ENCODE assay signal across 23 mouse cellular contexts in the genomic region with DNA sequence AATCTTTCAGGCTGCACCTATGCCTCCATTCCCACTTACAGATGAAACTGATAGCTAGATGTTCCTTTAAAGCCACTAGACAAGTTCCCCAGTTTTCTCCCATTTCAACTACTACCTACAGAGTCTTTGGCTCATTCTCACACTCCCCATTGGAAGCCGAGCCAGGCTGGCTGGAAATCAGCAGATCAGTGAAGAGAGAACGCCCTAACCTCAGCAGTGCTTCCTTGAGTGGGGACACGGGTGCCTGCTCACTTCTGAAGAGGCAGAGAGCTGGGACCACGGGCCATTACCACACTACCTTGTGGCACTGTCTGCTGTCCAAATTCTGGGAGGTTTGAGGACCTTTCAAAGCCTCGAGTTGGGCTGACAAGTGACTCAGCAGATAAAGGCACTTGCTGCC. TPM values are rescaled to one million over a fixed set of nuclear protein-coding genes. Genes with fewer than 3 reads are reported as not detected.
DNase-seq lines count a peak whose midpoint lies in the region; ATAC-seq and TF ChIP-seq lines count a peak whose summit lies in the region.
"Had no signal": no experiment of that assay in that cellular context is flagged by ENCODE, and none has a peak within 500 bp of the region (broad histone marks: within the 10 kb centered on the region; RNA-seq: fewer than 3 reads in every experiment).

No protein-coding gene starts in this region.

- no peaks in the 10 kb centered on the region for H3K36me3 ChIP-seq in midbrain, embryonic 11.5 days (ENCODE audit: control insufficient read depth, insufficient read depth, low read length)
- H3K36me3 ChIP-seq in midbrain, embryonic 10.5 days, result no peaks in the 10 kb centered on the region
- H3K36me3 ChIP-seq: G1E had no signal

- no peak overlapping the region for H3K27ac ChIP-seq in midbrain, embryonic 11.5 days (ENCODE audit: low read depth, low read length)
- no peak overlapping the region for H3K27ac ChIP-seq in midbrain, embryonic 10.5 days (replicated peaks)
- no peak overlapping the region for H3K27ac ChIP-seq in olfactory bulb, adult 2 months (ENCODE audit: insufficient read depth, low read depth, low read length)

- TF ChIP-seq CTCF in olfactory bulb, adult 2 months (IDR thresholded peaks at IDR 0.05; ENCODE audit: insufficient read depth, low read depth, low read length), result no peak

- H3K9me3 ChIP-seq in midbrain, embryonic 11.5 days (ENCODE audit: control insufficient read depth, low read length), result 0 out of 2 replicates have a peak, but pooled peaks cover 2% of the 10 kb centered on the region
- H3K9me3 ChIP-seq in midbrain, embryonic 10.5 days (replicated peaks), result no peaks in the 10 kb centered on the region
- H3K9me3 ChIP-seq: G1E had no signal

- H3K4me1 ChIP-seq in midbrain, embryonic 11.5 days (ENCODE audit: control insufficient read depth, insufficient read depth, low read length), result no peaks in the 10 kb centered on the region
- H3K4me1 ChIP-seq in midbrain, embryonic 10.5 days, result no peaks in the 10 kb centered on the region
- peaks cover 19% of the 10 kb centered on the region for H3K4me1 ChIP-seq in olfactory bulb, adult 2 months (ENCODE audit: control insufficient read depth, insufficient read depth, low read length)

- no peak overlapping the region for H3K9ac ChIP-seq in midbrain, embryonic 11.5 days (ENCODE audit: low read length)

- ATAC-seq in frontal cortex, adult (ENCODE audit: low TSS enrichment), result peak; percentile 62
- no peak for ATAC-seq in midbrain, embryonic 11.5 days (ENCODE audit: low FRiP score)
- ATAC-seq: activated CD4-positive, CD25-positive, alpha-beta regulatory T cell, adult 4 months; CD4-positive, CD25-positive, alpha-beta regulatory T cell, adult 4 months; Patski had no signal

- no peak overlapping the region for H3K4me3 ChIP-seq in midbrain, embryonic 11.5 days (ENCODE audit: low read depth, low read length)
- no peak overlapping the region for H3K4me3 ChIP-seq in midbrain, embryonic 10.5 days
- no peak overlapping the region for H3K4me3 ChIP-seq in olfactory bulb, adult 2 months (ENCODE audit: insufficient read depth, low read depth, low read length)

- H3K27me3 ChIP-seq in midbrain, embryonic 11.5 days (ENCODE audit: control insufficient read depth, insufficient read depth, low read length), result no peaks in the 10 kb centered on the region; the same call in none of the 2 replicates
- H3K27me3 ChIP-seq in midbrain, embryonic 10.5 days (ENCODE audit: low read depth, poor library complexity, severe bottlenecking), result no peaks in the 10 kb centered on the region
- H3K27me3 ChIP-seq: Patski had no signal

- 0 out of 2 replicates have a peak, but pooled peaks have one; percentile 20 for TF ChIP-seq POLR2A in olfactory bulb, adult 2 months (IDR thresholded peaks at IDR 0.05; ENCODE audit: insufficient read depth, low read depth, low read length)

- WGBS in midbrain, embryonic 11.5 days, result 75% methylated on average over 5 of the region's 5 CpGs
- 75% methylated on average over 5 of the region's 5 CpGs for WGBS in midbrain, embryonic 10.5 days
- WGBS in olfactory bulb, adult 2 months, result 45% methylated on average over 5 of the region's 5 CpGs

- intact Hi-C loops in left cerebral cortex, postnatal 36 days (cut with DNase I), result no loop called here

- no peak overlapping the region for H3K4me2 ChIP-seq in midbrain, embryonic 11.5 days

- no peak for DNase-seq in frontal cortex, postnatal 14 days (ENCODE audit: low spot score in 2 of 2)
- peak; percentile 22 to 30 for DNase-seq in left cerebral cortex, postnatal 36 days (ENCODE audit: low spot score in 2 of 2)
- no peak for DNase-seq in left cerebral cortex, adult 11 months (ENCODE audit: low spot score)
- peak; percentile 65 for DNase-seq in midbrain, embryonic 11.5 days (ENCODE audit: low spot score, missing footprints)
- DNase-seq in midbrain, embryonic 10.5 days (ENCODE audit: low spot score), result no peak
- no peak for DNase-seq in thymus, postnatal 4 days
- DNase-seq: adrenal gland, adult 2 months; adrenal gland, adult 8-10 months; adrenal gland, postnatal 10 days; adrenal gland, postnatal 14 days; adrenal gland, postnatal 25 days; adrenal gland, postnatal 36 days; B cell, adult 2 months; cerebellum, adult 11 months; cerebellum, adult 11-12 months had no signal

RNA-seq across cellular contexts. Expression of gene Disp3, which starts 11.0 kb away (rescaled TPM):
- 10 to 100 TPM; 24.3 to 34.8 TPM for total RNA-seq in left cerebral cortex, postnatal 36 days (2021)
- polyA plus RNA-seq in midbrain, embryonic 11.5 days (2014; fragmentation: Nextera tagmentation; extraction: Ambion mirVana), result 2.5 and 2.9 TPM in 2 replicates
- 3.2 and 3.7 TPM in 2 replicates for polyA plus RNA-seq in midbrain, embryonic 10.5 days (2016; fragmentation: Nextera tagmentation; extraction: Ambion mirVana)
- polyA plus RNA-seq in olfactory bulb, adult 2 months (2012; ENCODE audit: insufficient read depth, insufficient read length, low replicate concordance, missing spikeins), result not detected in 2 replicates
- total RNA-seq: CH12.LX, G1E, MEL had no signal
- polyA plus RNA-seq: activated CD4-positive, CD25-positive, alpha-beta regulatory T cell, adult 4 months; CD4-positive, CD25-positive, alpha-beta regulatory T cell, adult 4 months had no signal

Comparison
In these comparisons a context has a peak if more than half of its experiments do, and no peak if none do; other contexts are left out.
1. DNase-seq: peak in left cerebral cortex, postnatal 36 days (2 of 2) and midbrain, embryonic 11.5 days (single experiment); none in frontal cortex, postnatal 14 days (0 of 2), left cerebral cortex, adult 11 months (single experiment), midbrain, embryonic 10.5 days (single experiment) and thymus, postnatal 4 days (single experiment).